Mouse (Mus musculus): ENCODE results near the gene Gtsf1.

- no peak for TF ChIP-seq CTCF (IDR thresholded peaks at IDR 0.05; ENCODE audit: low read depth)
- no peak for TF ChIP-seq EP300 (optimal IDR thresholded peaks at IDR 0.05)
These were observed 18.1 kb upstream of the Gtsf1 start, which contains the start of gene Gtsf2 for GRCm38 (mm10) chr15:103448369-103448768.
